Comparison of ENCODE assay signal across 15 mouse cellular contexts in the genomic region with DNA sequence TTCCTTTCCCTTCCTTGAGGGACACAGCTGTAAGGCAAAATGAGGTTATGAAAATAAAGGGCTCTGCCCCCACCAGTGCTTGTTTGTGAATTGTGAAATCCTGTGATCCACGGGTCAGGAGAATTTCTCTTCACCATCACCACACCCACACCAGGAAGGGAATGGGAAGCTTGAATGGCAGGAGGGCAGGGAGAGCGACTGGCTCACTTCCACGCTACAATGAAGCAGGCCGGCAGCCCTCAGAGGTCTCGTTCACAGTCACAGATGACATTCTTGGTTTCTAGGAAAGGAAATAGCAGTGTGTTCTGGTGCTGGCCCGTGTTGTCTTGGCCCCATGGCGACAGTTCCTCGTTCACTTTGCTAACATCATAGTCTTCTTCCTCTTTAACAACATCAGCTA.
DNase-seq lines count a peak whose midpoint lies in the region; ATAC-seq lines count a peak whose summit lies in the region.
"Had no signal": no experiment of that assay in that cellular context is flagged by ENCODE, and none has a peak within 500 bp of the region (broad histone marks: within the 10 kb centered on the region; RNA-seq: fewer than 3 reads in every experiment).

No protein-coding gene starts in this region.

- no peak overlapping the region for H3K4me3 ChIP-seq in heart, embryonic 12.5 days
- H3K4me3 ChIP-seq in liver, embryonic 16.5 days (ENCODE audit: low read depth, low read length): no peak overlapping the region
- no peak overlapping the region for H3K4me3 ChIP-seq in liver, embryonic 12.5 days
- no peak overlapping the region for H3K4me3 ChIP-seq in lung, embryonic 15.5 days
- no peak overlapping the region for H3K4me3 ChIP-seq in hindbrain, embryonic 11.5 days (ENCODE audit: low read depth, low read length)
- H3K4me3 ChIP-seq: stomach, embryonic 15.5 days had no signal

- no peaks in the 10 kb centered on the region for H3K36me3 ChIP-seq in heart, embryonic 12.5 days
- H3K36me3 ChIP-seq in liver, embryonic 16.5 days (ENCODE audit: control insufficient read depth, insufficient read depth): no peaks in the 10 kb centered on the region
- no peaks in the 10 kb centered on the region for H3K36me3 ChIP-seq in liver, embryonic 12.5 days
- no peaks in the 10 kb centered on the region for H3K36me3 ChIP-seq in lung, embryonic 15.5 days
- H3K36me3 ChIP-seq in hindbrain, embryonic 11.5 days (ENCODE audit: control insufficient read depth, insufficient read depth, low read length): no peaks in the 10 kb centered on the region
- H3K36me3 ChIP-seq: stomach, embryonic 15.5 days had no signal

- no peaks in the 10 kb centered on the region for H3K27me3 ChIP-seq in heart, embryonic 12.5 days (replicated peaks)
- no peaks in the 10 kb centered on the region for H3K27me3 ChIP-seq in liver, embryonic 16.5 days (ENCODE audit: control insufficient read depth, insufficient read depth, low read depth, low read length)
- no peaks in the 10 kb centered on the region for H3K27me3 ChIP-seq in liver, embryonic 12.5 days (replicated peaks)
- no peaks in the 10 kb centered on the region for H3K27me3 ChIP-seq in lung, embryonic 15.5 days
- H3K27me3 ChIP-seq in hindbrain, embryonic 11.5 days (ENCODE audit: control insufficient read depth, insufficient read depth, low read length): no peaks in the 10 kb centered on the region
- H3K27me3 ChIP-seq: stomach, embryonic 15.5 days had no signal

- no peak for ATAC-seq in heart, embryonic 12.5 days (ENCODE audit: insufficient number of reproducible peaks, low FRiP score)
- peak; percentile 32; the same call in 1 of the 2 replicates for ATAC-seq in liver, embryonic 16.5 days (ENCODE audit: low read depth)
- no peak for ATAC-seq in liver, embryonic 12.5 days
- ATAC-seq in lung, embryonic 15.5 days (ENCODE audit: borderline replicate concordance, extremely low read depth, low FRiP score, low TSS enrichment): no peak
- ATAC-seq in monocyte, adult 5-6 weeks (replicated peaks; ENCODE audit: insufficient number of reproducible peaks, low FRiP score, low TSS enrichment, poor library complexity, severe bottlenecking): peak; percentile 32; the same call in 1 of the 2 replicates
- ATAC-seq in hindbrain, embryonic 11.5 days (ENCODE audit: low FRiP score): no peak
- ATAC-seq: hindbrain, postnatal 0 days had no signal

- 0 out of 2 replicates have a peak, but pooled peaks cover 8% of the 10 kb centered on the region for H3K4me1 ChIP-seq in heart, embryonic 12.5 days (replicated peaks)
- H3K4me1 ChIP-seq in liver, embryonic 16.5 days (ENCODE audit: control insufficient read depth, low read depth, low read length): no peaks in the 10 kb centered on the region
- peaks cover 7% of the 10 kb centered on the region; the same call in 1 of the 2 replicates for H3K4me1 ChIP-seq in liver, embryonic 12.5 days
- H3K4me1 ChIP-seq in lung, embryonic 15.5 days: peaks cover 17% of the 10 kb centered on the region; the same call in 1 of the 2 replicates
- no peaks in the 10 kb centered on the region for H3K4me1 ChIP-seq in hindbrain, embryonic 11.5 days (replicated peaks; ENCODE audit: control insufficient read depth, insufficient read depth, low read length)
- H3K4me1 ChIP-seq: stomach, embryonic 15.5 days had no signal

- H3K9me3 ChIP-seq in heart, embryonic 12.5 days (replicated peaks): peaks cover 7% of the 10 kb centered on the region
- H3K9me3 ChIP-seq in liver, embryonic 16.5 days (replicated peaks; ENCODE audit: control insufficient read depth, low read length): no peaks in the 10 kb centered on the region
- H3K9me3 ChIP-seq in liver, embryonic 12.5 days (replicated peaks): no peaks in the 10 kb centered on the region
- H3K9me3 ChIP-seq in lung, embryonic 15.5 days: no peaks in the 10 kb centered on the region
- H3K9me3 ChIP-seq in hindbrain, embryonic 11.5 days (ENCODE audit: control insufficient read depth, low read length): no peaks in the 10 kb centered on the region
- H3K9me3 ChIP-seq: stomach, embryonic 15.5 days had no signal

- H3K27ac ChIP-seq in heart, embryonic 12.5 days (ENCODE audit: poor library complexity, severe bottlenecking): no peak overlapping the region
- peak overlapping the region; percentile 13; the same call in 1 of the 2 replicates for H3K27ac ChIP-seq in liver, embryonic 16.5 days (ENCODE audit: low read length)
- no peak overlapping the region for H3K27ac ChIP-seq in liver, embryonic 12.5 days
- peak overlapping the region; percentile 15; the same call in 1 of the 2 replicates for H3K27ac ChIP-seq in lung, embryonic 15.5 days
- H3K27ac ChIP-seq in hindbrain, embryonic 11.5 days (ENCODE audit: low read depth, low read length): no peak overlapping the region
- H3K27ac ChIP-seq: hindbrain, postnatal 0 days; stomach, embryonic 15.5 days had no signal

- no peak overlapping the region for H3K4me2 ChIP-seq in heart, embryonic 12.5 days
- H3K4me2 ChIP-seq in liver, embryonic 16.5 days (ENCODE audit: low read depth, low read length): no peak overlapping the region
- no peak overlapping the region for H3K4me2 ChIP-seq in liver, embryonic 12.5 days
- H3K4me2 ChIP-seq in lung, embryonic 15.5 days: no peak overlapping the region
- no peak overlapping the region for H3K4me2 ChIP-seq in hindbrain, embryonic 11.5 days (replicated peaks; ENCODE audit: low read depth, low read length)
- H3K4me2 ChIP-seq: heart, embryonic 11.5 days; stomach, embryonic 15.5 days had no signal

- peak; percentile 95 for DNase-seq in heart, adult 11 months
- DNase-seq in hindbrain, embryonic 11.5 days (ENCODE audit: low spot score): no peak
- no peak for DNase-seq in spleen, postnatal 4 days (ENCODE audit: low spot score in 2 of 2)
- DNase-seq: B cell, adult 2 months; cerebellum, adult 8-10 months; left cerebral cortex, postnatal 4 days; thymus, postnatal 36 days had no signal

- 54% methylated on average over 8 of the region's 8 CpGs for WGBS in heart, embryonic 12.5 days
- 19% methylated on average over 8 of the region's 8 CpGs for WGBS in liver, embryonic 16.5 days (ENCODE audit: insufficient replicate concordance)
- 27% methylated on average over 8 of the region's 8 CpGs for WGBS in liver, embryonic 12.5 days (ENCODE audit: insufficient replicate concordance)
- WGBS in lung, embryonic 15.5 days: 58% methylated on average over 8 of the region's 8 CpGs
- 82% methylated on average over 8 of the region's 8 CpGs for WGBS in hindbrain, embryonic 11.5 days

- H3K9ac ChIP-seq in heart, embryonic 12.5 days: no peak overlapping the region
- H3K9ac ChIP-seq in liver, embryonic 16.5 days (ENCODE audit: low read depth, low read length): no peak overlapping the region
- no peak overlapping the region for H3K9ac ChIP-seq in liver, embryonic 12.5 days
- H3K9ac ChIP-seq in lung, embryonic 15.5 days: no peak overlapping the region
- H3K9ac ChIP-seq in hindbrain, embryonic 11.5 days (ENCODE audit: low read depth, low read length): no peak overlapping the region
- H3K9ac ChIP-seq: stomach, embryonic 15.5 days had no signal

Comparison
In these comparisons a context has a peak if more than half of its experiments do, and no peak if none do; other contexts are left out.
1. ATAC-seq: peak in liver, embryonic 16.5 days (single experiment) and monocyte, adult 5-6 weeks (single experiment); none in heart, embryonic 12.5 days (single experiment), liver, embryonic 12.5 days (single experiment), lung, embryonic 15.5 days (single experiment) and hindbrain, embryonic 11.5 days (single experiment).
2. H3K27ac ChIP-seq: peak in liver, embryonic 16.5 days (single experiment) and lung, embryonic 15.5 days (single experiment); none in heart, embryonic 12.5 days (single experiment), liver, embryonic 12.5 days (single experiment) and hindbrain, embryonic 11.5 days (single experiment).